Mouse (Mus musculus) thymus, postnatal 25 days (tissue): Measurements from ENCODE around the gene Atg101.

Experiments
- DNase-seq: peaks from one replicate; pipeline ENCODE4 v3.0.0; 2022

Gene Atg101

DNA sequence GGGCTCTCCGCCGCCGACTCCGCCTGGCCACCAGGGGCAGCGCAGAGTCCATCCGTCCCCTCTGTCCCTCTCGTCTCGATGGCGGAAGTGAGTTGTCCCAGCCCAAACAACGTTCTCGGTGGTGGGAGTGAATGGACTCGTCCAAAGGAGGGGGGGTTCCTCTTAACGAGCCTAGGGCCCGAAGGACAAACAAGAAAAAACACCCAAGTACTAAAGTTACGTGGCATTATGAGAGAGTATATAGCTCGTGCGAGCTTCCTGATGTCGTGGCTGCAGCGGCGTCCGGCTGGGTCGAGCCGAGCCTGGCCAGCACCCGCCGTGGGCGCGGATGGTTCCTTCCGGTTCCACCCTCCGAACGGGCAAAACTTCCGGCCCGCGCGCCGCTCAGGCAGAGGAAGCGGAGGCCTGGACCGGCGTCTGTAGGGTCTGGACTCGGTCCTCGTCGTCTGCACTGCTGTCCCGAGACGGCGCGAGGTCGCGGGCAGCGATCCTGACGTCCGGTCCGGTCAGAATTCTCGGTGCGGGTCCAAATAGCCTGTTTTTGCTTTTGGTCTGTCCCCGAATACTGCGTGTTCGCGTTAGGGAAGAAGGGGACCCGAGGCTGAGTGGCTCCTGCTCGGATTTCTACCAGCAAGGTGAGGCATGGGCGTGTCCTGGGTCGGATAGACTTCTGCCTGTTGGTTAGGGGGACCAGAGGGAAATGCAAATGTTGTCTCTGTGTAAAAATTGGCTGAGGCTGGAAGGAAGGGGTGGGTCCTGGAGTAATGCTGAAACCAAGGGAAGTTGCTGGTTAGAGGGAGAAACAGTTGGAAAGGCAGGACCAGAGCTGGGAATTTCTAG lies at the start of gene Atg101:
Gene Atg101, plus strand, starts transcription at position 362 of the 840 bp plus-strand sequence.
- peak; percentile 95 for DNase-seq

DNA sequence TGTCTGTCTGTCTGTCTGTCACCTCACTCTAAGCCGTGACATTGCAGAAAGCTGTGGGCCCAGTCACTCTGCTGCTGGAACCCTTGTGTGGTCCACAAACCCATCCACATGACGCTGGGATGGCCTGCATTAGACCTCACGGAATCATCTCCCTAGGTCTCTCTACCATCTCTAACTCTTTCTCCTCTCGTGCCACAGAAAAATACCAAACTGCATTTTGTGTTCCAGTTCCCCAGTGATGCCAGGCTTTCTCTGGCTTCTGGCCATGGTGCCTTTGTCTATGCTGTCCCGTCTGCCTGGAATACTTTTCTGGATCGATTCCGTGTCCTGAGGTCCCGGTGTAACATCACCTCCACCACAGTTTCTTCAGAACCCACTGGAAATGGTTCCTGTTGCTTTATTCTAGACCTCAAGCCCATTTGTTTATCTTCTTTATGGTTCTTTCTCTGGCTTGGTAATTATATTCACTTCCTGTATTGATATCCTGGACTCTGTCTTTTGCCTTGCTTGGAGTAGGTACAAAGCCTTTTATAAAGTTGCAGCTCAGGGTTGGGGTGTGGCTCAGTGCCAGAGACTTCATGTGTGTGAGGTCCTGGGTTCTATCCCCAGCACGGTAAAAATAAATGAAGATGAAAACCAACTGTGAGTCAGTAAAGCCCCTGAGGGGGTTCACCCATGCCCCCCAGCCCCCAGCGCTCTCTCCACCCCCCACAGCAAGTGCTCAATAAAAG lies 49.3 kb upstream of the Atg101 start:
- no peak for DNase-seq

DNA sequence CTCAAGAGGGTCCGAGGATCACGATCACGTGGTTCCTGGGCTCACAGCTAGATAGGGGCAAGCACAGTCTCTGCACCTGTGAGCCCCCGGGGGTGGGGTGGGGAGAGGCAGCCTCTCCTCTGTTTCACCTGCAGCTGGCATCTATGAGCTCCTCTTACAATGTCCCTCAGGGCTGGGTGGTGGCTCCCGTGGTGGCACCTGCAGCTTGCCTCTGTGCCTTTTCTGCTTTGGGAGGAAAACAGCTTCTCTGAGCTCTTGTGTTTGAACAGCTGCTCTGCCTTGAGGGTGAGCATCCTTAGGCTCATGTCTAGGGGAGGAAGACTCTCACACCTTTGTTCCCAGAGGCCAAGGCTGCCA lies 48.8 kb upstream of the Atg101 start:
- DNase-seq: peak; percentile 88

DNA sequence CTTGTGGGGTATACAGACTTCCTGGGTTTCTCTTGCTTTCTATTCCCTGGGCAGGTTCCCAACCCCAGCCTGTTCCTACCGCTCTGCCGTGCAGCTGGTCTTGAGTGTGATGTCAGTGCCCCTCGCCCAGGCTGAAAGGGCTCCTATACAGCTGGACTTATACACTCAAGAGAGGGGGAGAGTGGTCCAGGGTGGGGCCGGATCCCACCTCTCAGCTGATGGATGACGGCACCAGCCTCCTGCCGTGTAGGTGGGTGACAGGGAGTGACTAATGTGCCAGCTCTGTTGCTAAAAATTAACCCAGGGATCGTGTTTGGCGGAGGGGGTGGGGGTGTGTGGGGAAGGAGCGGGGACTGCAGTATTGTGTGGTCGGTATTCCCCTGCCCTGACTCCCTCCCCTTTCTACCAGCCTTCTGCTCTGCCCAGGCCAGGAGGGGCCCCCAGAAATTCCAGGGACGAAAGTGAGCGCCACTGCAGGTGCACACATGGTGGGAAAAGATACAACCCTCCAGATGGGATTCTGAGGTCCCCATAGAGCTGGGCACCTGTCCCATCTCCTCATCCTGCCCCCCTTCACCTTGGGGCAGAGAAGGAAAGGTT lies 48.2 kb upstream of the Atg101 start:
- DNase-seq: peak; percentile 54

DNA sequence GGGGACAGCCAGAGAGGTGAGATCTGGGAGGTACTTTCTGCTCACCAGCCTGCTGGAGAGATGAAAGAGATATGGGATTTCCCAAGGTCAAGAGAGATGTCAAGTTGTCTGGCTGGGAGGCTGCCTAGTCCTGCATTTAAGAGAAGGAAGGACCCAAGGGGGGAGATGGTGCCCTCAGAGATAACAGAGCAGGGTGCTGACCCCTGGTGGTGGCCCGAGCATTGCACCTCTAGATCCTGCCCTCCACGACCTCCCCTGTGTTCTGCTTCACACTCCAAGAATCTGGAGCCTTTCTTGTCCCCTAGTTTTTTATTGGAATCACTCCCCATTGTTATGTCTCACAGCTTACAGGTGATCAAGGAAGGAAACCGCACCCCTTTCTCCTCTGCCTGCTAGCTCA lies 47.2 kb upstream of the Atg101 start:
- peak; percentile 82 for DNase-seq

DNA sequence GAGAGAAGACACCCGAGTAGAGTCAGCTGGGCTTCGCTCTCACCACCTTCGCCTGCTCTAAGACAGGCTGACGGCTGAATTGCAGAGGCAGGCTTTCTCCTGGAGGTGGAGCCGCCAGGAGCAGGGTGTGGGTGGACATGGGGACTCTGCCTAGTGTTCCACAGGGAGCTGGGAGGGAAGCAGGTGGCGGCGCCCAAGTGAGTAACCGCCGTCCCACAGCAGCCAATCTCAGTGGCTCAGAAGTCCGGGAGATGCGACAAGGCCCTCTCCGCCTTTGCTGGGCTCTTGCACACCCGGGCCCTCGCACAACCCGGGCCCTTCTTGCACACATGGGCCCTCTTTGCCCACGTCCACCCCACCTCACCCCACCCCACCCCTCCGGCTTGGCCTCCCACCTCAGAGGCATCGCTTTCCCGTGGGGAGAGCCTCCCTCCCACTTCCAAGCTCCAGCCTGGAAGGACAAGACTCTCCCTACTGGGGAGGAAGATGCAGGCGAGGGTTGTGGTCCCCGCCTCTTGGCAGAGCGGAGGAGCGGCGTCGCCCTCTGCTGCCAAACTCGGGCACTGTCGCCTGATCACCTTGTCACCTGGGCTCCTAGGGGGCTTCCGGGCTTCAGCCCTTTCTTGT lies 45.1 kb upstream of the Atg101 start:
- peak; percentile 85 for DNase-seq

DNA sequence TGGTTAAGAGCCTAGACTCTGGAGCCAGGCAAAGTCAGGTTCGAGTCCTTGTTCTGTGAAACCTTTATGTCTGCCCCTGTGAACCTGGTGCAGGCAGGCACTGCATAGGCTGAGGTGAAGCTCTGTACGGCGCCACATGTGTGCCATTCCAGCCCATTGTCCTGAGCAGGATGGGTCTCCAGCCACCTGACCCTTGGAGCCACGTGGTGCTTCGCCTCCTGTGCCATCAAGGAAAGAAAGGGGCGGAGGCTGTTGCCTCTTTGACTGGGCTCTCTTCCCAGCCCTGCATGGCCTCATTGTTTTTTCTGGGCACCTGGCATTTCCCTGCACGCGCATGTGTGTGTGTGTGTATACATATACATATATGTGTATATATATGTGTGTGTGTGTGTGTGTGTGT lies 44.3 kb upstream of the Atg101 start:
- DNase-seq: no peak

GRCm38 (mm10) chr15:101240799-101241204 lies 43.3 kb upstream of the Atg101 start:
- peak; percentile 92 for DNase-seq

- no peak for DNase-seq
These were observed 42.8 kb upstream of the Atg101 start for GRCm38 (mm10) chr15:101241236-101241635.

GRCm38 (mm10) chr15:101241853-101242252 lies 42.2 kb upstream of the Atg101 start:
- DNase-seq: no peak

- no peak for DNase-seq
These were observed 41.4 kb upstream of the Atg101 start for GRCm38 (mm10) chr15:101242645-101243044.

DNA sequence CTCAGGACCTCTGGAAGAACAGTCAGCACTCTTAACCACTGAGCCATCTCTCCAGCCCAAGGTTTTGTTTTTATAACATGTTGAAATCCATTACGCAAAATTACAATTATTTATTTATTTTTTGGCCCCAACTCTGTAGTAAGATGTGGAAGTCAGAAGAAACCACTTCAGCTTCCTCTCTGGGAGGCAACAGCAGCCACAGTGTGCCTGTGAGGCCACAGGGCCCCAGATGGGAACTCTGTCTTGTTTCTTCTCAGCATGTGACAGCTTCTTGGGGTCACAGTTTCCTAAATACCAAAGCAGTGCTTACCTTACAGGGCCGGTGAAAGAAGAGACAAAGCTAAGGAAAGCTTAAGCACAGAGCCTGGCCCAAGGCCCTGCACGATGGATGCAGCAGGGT lies 40.1 kb upstream of the Atg101 start:
- DNase-seq: no peak

- peak; percentile 94 for DNase-seq
These were observed 37.6 kb upstream of the Atg101 start for GRCm38 (mm10) chr15:101246231-101247154.

DNA sequence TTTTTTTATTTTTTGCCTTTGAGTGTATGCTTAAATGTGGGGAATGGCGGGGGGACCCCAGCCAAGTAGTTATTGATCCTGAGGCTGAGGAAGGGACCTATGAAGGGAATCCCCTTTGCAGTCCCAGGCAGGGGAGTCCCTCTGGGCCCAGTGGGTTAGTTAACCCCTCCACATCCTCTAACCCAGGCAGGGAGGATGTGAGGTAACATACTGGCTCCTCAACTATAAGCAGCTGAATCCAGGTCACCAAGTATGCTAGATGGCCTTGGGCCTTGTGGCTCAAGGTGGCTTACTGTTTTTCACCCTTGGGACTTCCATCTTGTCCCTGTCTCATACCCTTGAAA lies 36.9 kb upstream of the Atg101 start:
- DNase-seq: no peak

GRCm38 (mm10) chr15:101248029-101248710 lies 35.9 kb upstream of the Atg101 start:
- DNase-seq: no peak

GRCm38 (mm10) chr15:101250220-101250800 lies 33.8 kb upstream of the Atg101 start:
- DNase-seq: no peak

GRCm38 (mm10) chr15:101251930-101252329 lies 32.1 kb upstream of the Atg101 start:
- no peak for DNase-seq

- no peak for DNase-seq
These were observed 31.5 kb upstream of the Atg101 start for GRCm38 (mm10) chr15:101252614-101253013.

DNA sequence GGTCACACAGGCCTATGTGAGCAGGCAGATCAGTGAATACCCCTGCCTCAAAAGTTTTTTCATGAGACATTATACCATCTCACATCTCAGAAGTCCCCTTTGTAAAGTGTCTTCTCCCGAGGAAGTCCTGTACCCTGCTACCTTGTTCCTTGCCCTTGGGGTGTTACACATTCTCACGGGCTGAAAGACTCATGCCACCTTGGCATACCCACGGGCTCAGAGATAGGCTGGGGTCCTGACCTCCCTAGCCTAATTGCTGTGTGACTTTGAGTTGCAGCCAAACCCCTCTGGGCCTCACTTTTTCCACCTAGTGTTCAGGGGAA lies 30.5 kb upstream of the Atg101 start:
- DNase-seq: no peak

DNA sequence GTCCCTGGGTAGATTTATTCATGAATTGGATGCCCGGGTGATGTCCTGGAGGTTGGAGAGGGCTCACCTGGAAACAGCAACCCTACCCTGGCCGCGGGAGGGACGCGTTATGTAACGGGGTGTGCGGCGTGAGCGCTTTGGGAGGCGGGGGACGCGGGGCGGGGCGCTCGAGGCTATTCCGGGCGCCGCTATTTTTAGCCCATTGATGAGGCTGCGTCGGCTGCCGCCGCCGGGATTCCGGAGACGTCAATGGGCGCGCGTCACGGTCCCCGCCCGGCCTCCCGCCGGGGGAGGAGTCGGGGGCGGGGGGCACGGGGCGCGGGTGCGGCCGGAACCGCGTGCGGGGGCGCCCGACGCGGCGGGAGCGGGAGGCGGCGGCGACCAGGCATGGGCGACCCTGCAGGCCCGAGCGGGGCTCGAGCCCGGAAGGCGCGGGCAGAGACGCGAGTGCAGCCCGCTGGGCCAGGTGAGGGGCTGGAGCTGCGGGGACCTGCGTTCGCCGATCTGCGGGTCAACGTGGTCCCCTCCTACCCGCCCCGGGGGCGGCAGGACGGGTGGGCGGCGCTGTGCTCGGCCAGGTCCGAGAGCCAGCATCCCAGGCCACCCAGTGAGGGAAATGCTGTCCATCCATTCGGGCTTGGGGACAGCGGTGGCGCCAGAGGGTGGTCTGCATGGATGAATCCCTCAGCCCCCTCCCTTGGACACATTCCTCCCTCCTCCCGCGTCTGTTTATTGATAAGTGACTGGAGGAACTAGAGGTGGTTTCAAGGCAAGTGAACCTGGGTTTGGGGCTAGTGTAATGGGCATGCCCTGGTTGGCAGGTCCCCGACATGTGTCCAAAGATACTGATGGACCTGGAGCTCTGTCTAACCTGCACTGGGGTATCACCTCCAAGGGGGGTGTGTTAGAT lies 29.9 kb upstream of the Atg101 start, which contains the start of gene Nr4a1:
Gene Nr4a1, plus strand, starts transcription at position 384 of the 910 bp plus-strand sequence.
- DNase-seq: peak; percentile 72
